Mouse (Mus musculus): ENCODE data around the gene Prmt8.

The Prmt8 gene

GRCm38 (mm10) chr6:127769275-127770156, at the start of gene Prmt8:
TSS of gene Prmt8 (minus strand) at chr6:127769472.
- in situ Hi-C loops (cut with MseI, MboI) = no loop called here

- in situ Hi-C loops (cut with MseI, MboI) = no loop called here
Observed at GRCm38 (mm10) chr6:127803046-127803729, 33.9 kb upstream of the Prmt8 start.

- in situ Hi-C loops (cut with MseI, MboI) = no loop called here
Observed at GRCm38 (mm10) chr6:127802211-127802610, 32.9 kb upstream of the Prmt8 start.

GRCm38 (mm10) chr6:127790023-127790422, 20.8 kb upstream of the Prmt8 start:
- in situ Hi-C loops (cut with MseI, MboI) = no loop called here

- in situ Hi-C loops (cut with MseI, MboI) = no loop called here
Observed at GRCm38 (mm10) chr6:127770806-127771205, 1.5 kb upstream of the Prmt8 start.

- in situ Hi-C loops (cut with MseI, MboI) = no loop called here
Observed at GRCm38 (mm10) chr6:127768621-127769274, 524 bp downstream of the Prmt8 start.

- in situ Hi-C loops (cut with MseI, MboI) = no loop called here
Observed at GRCm38 (mm10) chr6:127767706-127768493, 1.4 kb downstream of the Prmt8 start.

- in situ Hi-C loops (cut with MseI, MboI) = no loop called here
Observed at GRCm38 (mm10) chr6:127767201-127767705, 2.0 kb downstream of the Prmt8 start.

GRCm38 (mm10) chr6:127766641-127767200, 2.6 kb downstream of the Prmt8 start:
- in situ Hi-C loops (cut with MseI, MboI) = no loop called here

- in situ Hi-C loops (cut with MseI, MboI) = no loop called here
Observed at GRCm38 (mm10) chr6:127766041-127766604, 3.1 kb downstream of the Prmt8 start.

GRCm38 (mm10) chr6:127765573-127765972, 3.7 kb downstream of the Prmt8 start:
- in situ Hi-C loops (cut with MseI, MboI) = no loop called here

GRCm38 (mm10) chr6:127758264-127758663, 11.0 kb downstream of the Prmt8 start:
- in situ Hi-C loops (cut with MseI, MboI) = no loop called here

- in situ Hi-C loops (cut with MseI, MboI) = no loop called here
Observed at GRCm38 (mm10) chr6:127757667-127758167, 11.6 kb downstream of the Prmt8 start.

GRCm38 (mm10) chr6:127756856-127757255, 12.4 kb downstream of the Prmt8 start:
- in situ Hi-C loops (cut with MseI, MboI) = no loop called here

GRCm38 (mm10) chr6:127753228-127753627, 16.0 kb downstream of the Prmt8 start:
- in situ Hi-C loops (cut with MseI, MboI) = no loop called here

GRCm38 (mm10) chr6:127752681-127753080, 16.6 kb downstream of the Prmt8 start:
- in situ Hi-C loops (cut with MseI, MboI) = no loop called here

- in situ Hi-C loops (cut with MseI, MboI) = no loop called here
Observed at GRCm38 (mm10) chr6:127751499-127751898, 17.8 kb downstream of the Prmt8 start.

GRCm38 (mm10) chr6:127748793-127749192, 20.5 kb downstream of the Prmt8 start:
- in situ Hi-C loops (cut with MseI, MboI) = no loop called here

- in situ Hi-C loops (cut with MseI, MboI) = no loop called here
Observed at GRCm38 (mm10) chr6:127742290-127742689, 27.0 kb downstream of the Prmt8 start.

GRCm38 (mm10) chr6:127741162-127741561, 28.1 kb downstream of the Prmt8 start:
- in situ Hi-C loops (cut with MseI, MboI) = no loop called here

Data from mouse trophoblast stem cell (cell line).